8 mouse cellular contexts compared by ENCODE assay signal in the genomic region with DNA sequence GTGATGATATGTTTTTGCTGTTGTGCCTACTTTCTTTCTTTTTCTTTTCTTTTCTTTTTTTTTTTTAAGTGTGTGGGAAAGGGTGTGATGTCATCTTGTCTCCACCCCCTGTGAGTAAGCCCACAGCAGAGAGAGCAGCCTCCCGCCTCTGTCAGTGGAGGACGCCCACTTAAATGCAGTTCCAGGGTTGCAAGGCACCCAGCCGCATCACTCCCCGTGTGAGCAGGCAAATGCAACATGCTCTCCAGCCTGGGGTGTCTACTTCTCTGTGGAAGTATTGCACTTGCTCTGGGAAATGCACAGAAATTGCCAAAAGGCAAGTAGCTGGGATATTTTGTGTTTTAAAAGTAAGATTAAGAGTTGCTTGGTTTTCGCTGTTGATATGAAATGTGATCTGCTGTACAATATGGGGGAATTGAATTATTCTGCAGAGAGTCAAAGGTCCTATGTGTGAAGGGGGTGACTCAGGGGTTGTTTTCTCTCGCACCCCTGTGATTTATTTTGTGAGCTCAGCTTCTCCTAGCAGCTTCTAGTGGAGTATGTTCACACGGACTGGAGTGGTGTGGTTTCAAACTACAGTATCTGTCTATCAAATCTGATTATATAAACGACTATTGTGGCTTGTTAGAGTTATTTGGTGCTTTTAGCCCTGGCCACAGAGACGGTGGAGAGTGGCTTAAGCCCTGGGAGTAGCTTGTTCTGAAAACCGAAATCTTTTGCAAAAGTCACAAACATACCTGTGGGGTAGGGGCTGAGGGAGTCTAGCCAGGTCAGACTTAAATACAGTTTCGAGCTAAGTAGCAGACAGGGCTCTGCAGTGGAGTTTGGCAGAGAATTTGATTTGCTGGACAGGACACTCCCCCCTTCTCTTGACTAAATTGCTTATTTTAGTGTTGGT. TPM values are rescaled to one million over a fixed set of nuclear protein-coding genes. Genes with fewer than 3 reads are reported as not detected.
DNase-seq lines count a peak whose midpoint lies in the region; ATAC-seq lines count a peak whose summit lies in the region.

A gene (plus strand): TSS at position 202 of the 898 bp plus-strand sequence.

- no peaks in the 10 kb centered on the region for H3K36me3 ChIP-seq in neural tube, embryonic 12.5 days
- no peaks in the 10 kb centered on the region for H3K36me3 ChIP-seq in intestine, embryonic 14.5 days (ENCODE audit: control insufficient read depth, insufficient read depth, low read length)
- H3K36me3 ChIP-seq in limb, embryonic 15.5 days = no peaks in the 10 kb centered on the region
- no peaks in the 10 kb centered on the region for H3K36me3 ChIP-seq in midbrain, embryonic 13.5 days

- DNase-seq in neural tube, embryonic 10.5 days (ENCODE audit: extremely low spot score, low spot score) = no peak
- DNase-seq in gastrocnemius, adult 8-10 months (ENCODE audit: low spot score in 2 of 2) = peak; percentile 35 to 44
- DNase-seq in intestine, embryonic 14.5 days (ENCODE audit: low spot score) = peak; percentile 54
- DNase-seq in right cerebral cortex, adult 2 months (ENCODE audit: low spot score in 2 of 2) = peak; percentile 42 to 55
- no peak for DNase-seq in B cell, adult 2 months

- no peaks in the 10 kb centered on the region for H3K9me3 ChIP-seq in neural tube, embryonic 12.5 days
- no peaks in the 10 kb centered on the region for H3K9me3 ChIP-seq in intestine, embryonic 14.5 days (ENCODE audit: control insufficient read depth, low read length)
- H3K9me3 ChIP-seq in limb, embryonic 15.5 days = no peaks in the 10 kb centered on the region
- no peaks in the 10 kb centered on the region for H3K9me3 ChIP-seq in midbrain, embryonic 13.5 days

- no peak within 1 kb of the TSS for H3K4me3 ChIP-seq in neural tube, embryonic 12.5 days
- H3K4me3 ChIP-seq in intestine, embryonic 14.5 days (ENCODE audit: low read depth, low read length) = peak within 1 kb of the TSS; percentile 36
- peak within 1 kb of the TSS; percentile 34 for H3K4me3 ChIP-seq in limb, embryonic 15.5 days
- H3K4me3 ChIP-seq in midbrain, embryonic 13.5 days (replicated peaks) = no peak within 1 kb of the TSS

- no peaks in the 10 kb centered on the region for H3K27me3 ChIP-seq in neural tube, embryonic 12.5 days (replicated peaks)
- H3K27me3 ChIP-seq in intestine, embryonic 14.5 days (replicated peaks; ENCODE audit: control insufficient read depth, insufficient read depth, low read length) = no peaks in the 10 kb centered on the region
- H3K27me3 ChIP-seq in limb, embryonic 15.5 days = no peaks in the 10 kb centered on the region
- no peaks in the 10 kb centered on the region for H3K27me3 ChIP-seq in midbrain, embryonic 13.5 days

- no peak within 1 kb of the TSS for H3K9ac ChIP-seq in neural tube, embryonic 12.5 days
- peak within 1 kb of the TSS; percentile 35 for H3K9ac ChIP-seq in intestine, embryonic 14.5 days (ENCODE audit: low read length)
- H3K9ac ChIP-seq in limb, embryonic 15.5 days = peak within 1 kb of the TSS; percentile 21; the same call in 1 of the 2 replicates
- H3K9ac ChIP-seq in midbrain, embryonic 13.5 days (replicated peaks) = no peak within 1 kb of the TSS

- 58% methylated on average over 11 of the region's 11 CpGs for WGBS in neural tube, embryonic 12.5 days
- WGBS in intestine, embryonic 14.5 days = 23% methylated on average over 11 of the region's 11 CpGs
- WGBS in limb, embryonic 15.5 days = 21% methylated on average over 11 of the region's 11 CpGs
- 68% methylated on average over 11 of the region's 11 CpGs for WGBS in midbrain, embryonic 13.5 days

- no peak for ATAC-seq in neural tube, embryonic 12.5 days (ENCODE audit: low FRiP score, low read depth)
- ATAC-seq in intestine, embryonic 14.5 days (replicated peaks; ENCODE audit: low FRiP score, low TSS enrichment, low read depth) = 0 out of 2 replicates have a peak, but pooled peaks have one; percentile 60
- ATAC-seq in limb, embryonic 15.5 days (ENCODE audit: insufficient number of reproducible peaks, low FRiP score, low TSS enrichment, low read depth) = no peak
- no peak for ATAC-seq in midbrain, embryonic 13.5 days

- no peak within 1 kb of the TSS for H3K27ac ChIP-seq in neural tube, embryonic 12.5 days
- H3K27ac ChIP-seq in intestine, embryonic 14.5 days (ENCODE audit: low read depth) = peak within 1 kb of the TSS; percentile 61
- H3K27ac ChIP-seq in limb, embryonic 15.5 days = peak within 1 kb of the TSS; percentile 72
- no peak within 1 kb of the TSS for H3K27ac ChIP-seq in midbrain, embryonic 13.5 days

- H3K4me1 ChIP-seq in neural tube, embryonic 12.5 days = no peaks in the 10 kb centered on the region
- H3K4me1 ChIP-seq in intestine, embryonic 14.5 days (replicated peaks; ENCODE audit: control insufficient read depth, insufficient read depth, low read length) = no peaks in the 10 kb centered on the region
- peaks cover 4% of the 10 kb centered on the region; the same call in 1 of the 2 replicates for H3K4me1 ChIP-seq in limb, embryonic 15.5 days
- no peaks in the 10 kb centered on the region for H3K4me1 ChIP-seq in midbrain, embryonic 13.5 days (replicated peaks)

- peak within 1 kb of the TSS; percentile 24; the same call in 1 of the 2 replicates for H3K4me2 ChIP-seq in neural tube, embryonic 12.5 days (replicated peaks)
- H3K4me2 ChIP-seq in intestine, embryonic 14.5 days (ENCODE audit: low read length) = peak within 1 kb of the TSS; percentile 58
- peak within 1 kb of the TSS; percentile 37 for H3K4me2 ChIP-seq in limb, embryonic 15.5 days
- H3K4me2 ChIP-seq in midbrain, embryonic 13.5 days (replicated peaks) = no peak within 1 kb of the TSS

RNA-seq across cellular contexts. Expression of the gene that starts here (rescaled TPM):
- 1.5 and 1.7 TPM in 2 replicates for polyA plus RNA-seq in neural tube, embryonic 12.5 days (2016; fragmentation: Nextera tagmentation; extraction: Ambion mirVana)
- 10 to 100 TPM in 1 of 4 experiments, 1 to 10 TPM in 3; 5.2 to 13.6 (median 7.3) TPM for total RNA-seq in gastrocnemius, adult 8-10 months (2022)
- polyA plus RNA-seq in intestine, embryonic 14.5 days (2014; fragmentation: Nextera tagmentation; extraction: Ambion mirVana) = 12.2 and 12.9 TPM in 2 replicates
- polyA plus RNA-seq in limb, embryonic 15.5 days (2015; fragmentation: Nextera tagmentation; extraction: Ambion mirVana) = 33.5 and 34.6 TPM in 2 replicates
- polyA plus RNA-seq in midbrain, embryonic 13.5 days (2015; fragmentation: Nextera tagmentation; extraction: Ambion mirVana) = 0.30 and 0.36 TPM in 2 replicates

Comparison
In these comparisons a context has a peak if more than half of its experiments do, and no peak if none do; other contexts are left out.
1. H3K27ac ChIP-seq: peak in intestine, embryonic 14.5 days (single experiment) and limb, embryonic 15.5 days (single experiment); none in neural tube, embryonic 12.5 days (single experiment) and midbrain, embryonic 13.5 days (single experiment).
2. H3K4me3 ChIP-seq: peak in intestine, embryonic 14.5 days (single experiment) and limb, embryonic 15.5 days (single experiment); none in neural tube, embryonic 12.5 days (single experiment) and midbrain, embryonic 13.5 days (single experiment).
3. H3K9ac ChIP-seq: peak in intestine, embryonic 14.5 days (single experiment) and limb, embryonic 15.5 days (single experiment); none in neural tube, embryonic 12.5 days (single experiment) and midbrain, embryonic 13.5 days (single experiment).
4. DNase-seq: peak in gastrocnemius, adult 8-10 months (2 of 2), intestine, embryonic 14.5 days (single experiment) and right cerebral cortex, adult 2 months (2 of 2); none in neural tube, embryonic 10.5 days (single experiment) and B cell, adult 2 months (0 of 2).